23 mouse cellular contexts compared by ENCODE assay signal in the genomic region with DNA sequence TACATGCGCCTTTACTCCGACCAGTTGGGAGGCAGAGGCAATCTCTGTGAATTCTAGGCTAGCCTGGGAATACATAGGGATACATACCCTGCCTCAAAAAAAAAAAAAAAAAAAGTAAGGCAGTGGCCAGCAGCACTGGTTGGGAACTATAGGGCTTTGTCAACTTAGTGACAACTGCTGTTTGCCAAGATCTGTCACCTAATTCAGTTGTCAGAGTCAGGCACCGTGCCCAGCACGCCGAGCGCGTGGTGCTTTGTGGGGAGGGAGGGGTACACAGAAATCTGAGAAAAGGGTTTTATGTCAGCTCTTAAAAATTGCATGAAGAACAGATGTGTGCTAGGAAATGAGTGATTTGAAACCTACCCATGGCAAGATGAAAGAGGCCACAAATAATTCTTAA. TPM values are rescaled to one million over a fixed set of nuclear protein-coding genes. Genes with fewer than 3 reads are reported as not detected.
DNase-seq lines count a peak whose midpoint lies in the region; ATAC-seq and TF ChIP-seq lines count a peak whose summit lies in the region.
"Had no signal": no experiment of that assay in that cellular context is flagged by ENCODE, and none has a peak within 500 bp of the region (broad histone marks: within the 10 kb centered on the region; RNA-seq: fewer than 3 reads in every experiment).

No protein-coding gene starts in this region.

- no peak overlapping the region for H3K9ac ChIP-seq in hindbrain, postnatal 0 days (replicated peaks; ENCODE audit: low read length)
- H3K9ac ChIP-seq in hindbrain, embryonic 14.5 days = no peak overlapping the region
- H3K9ac ChIP-seq in lung, embryonic 15.5 days = no peak overlapping the region
- H3K9ac ChIP-seq: heart, embryonic 15.5 days; neural tube, embryonic 15.5 days had no signal

- H3K27ac ChIP-seq in hindbrain, postnatal 0 days = no peak overlapping the region
- H3K27ac ChIP-seq in hindbrain, embryonic 14.5 days = no peak overlapping the region
- H3K27ac ChIP-seq in lung, embryonic 15.5 days = peak overlapping the region; percentile 67
- H3K27ac ChIP-seq: heart, embryonic 15.5 days; hindbrain, embryonic 10.5 days; macrophage; neural tube, embryonic 15.5 days; stomach, postnatal 0 days had no signal

- no peak for ATAC-seq in hindbrain, postnatal 0 days
- no peak for ATAC-seq in hindbrain, embryonic 14.5 days (ENCODE audit: low FRiP score)
- peak; percentile 79; the same call in 1 of the 2 replicates for ATAC-seq in lung, embryonic 15.5 days (ENCODE audit: borderline replicate concordance, extremely low read depth, low FRiP score, low TSS enrichment)
- ATAC-seq: CD4-positive, CD25-positive, alpha-beta regulatory T cell, adult 4 months; inflammation-experienced regulatory T-cells, adult 6 months had no signal

- H3K27me3 ChIP-seq in hindbrain, postnatal 0 days (ENCODE audit: insufficient read depth, low read length) = no peaks in the 10 kb centered on the region
- no peaks in the 10 kb centered on the region for H3K27me3 ChIP-seq in hindbrain, embryonic 14.5 days (ENCODE audit: control insufficient read depth, insufficient read depth, low read length)
- no peaks in the 10 kb centered on the region for H3K27me3 ChIP-seq in lung, embryonic 15.5 days
- H3K27me3 ChIP-seq: heart, embryonic 15.5 days; neural tube, embryonic 15.5 days had no signal

- no peak overlapping the region for H3K4me2 ChIP-seq in hindbrain, postnatal 0 days (ENCODE audit: low read depth, low read length)
- no peak overlapping the region for H3K4me2 ChIP-seq in hindbrain, embryonic 14.5 days (replicated peaks)
- no peak overlapping the region for H3K4me2 ChIP-seq in lung, embryonic 15.5 days
- H3K4me2 ChIP-seq: heart, embryonic 15.5 days; midbrain, embryonic 11.5 days; neural tube, embryonic 15.5 days had no signal

- DNase-seq in adrenal gland, postnatal 10 days = peak; percentile 36
- DNase-seq in adrenal gland, postnatal 25 days = no peak
- peak; percentile 37 for DNase-seq in hindbrain, postnatal 0 days (ENCODE audit: low spot score)
- no peak for DNase-seq in hindbrain, embryonic 14.5 days (ENCODE audit: low spot score)
- no peak for DNase-seq in lung, adult 2 months
- no peak for DNase-seq in spleen, postnatal 10 days (ENCODE audit: low spot score in 2 of 2)
- no peak for DNase-seq in MN1 (ENCODE audit: low spot score)
- DNase-seq: adrenal gland, adult 8-10 months; cerebellum, adult 9-10 months; gastrocnemius, postnatal 10 days; kidney, postnatal 4 days; right cerebral cortex, postnatal 25 days had no signal

- H3K36me3 ChIP-seq in hindbrain, postnatal 0 days (ENCODE audit: insufficient read depth, low read length) = peaks cover 14% of the 10 kb centered on the region; the same call in 1 of the 2 replicates
- peaks cover 83% of the 10 kb centered on the region for H3K36me3 ChIP-seq in hindbrain, embryonic 14.5 days (replicated peaks; ENCODE audit: control insufficient read depth, insufficient read depth)
- H3K36me3 ChIP-seq in lung, embryonic 15.5 days = peaks cover 10% of the 10 kb centered on the region; the same call in 1 of the 2 replicates

- no peaks in the 10 kb centered on the region for H3K4me1 ChIP-seq in hindbrain, postnatal 0 days (ENCODE audit: insufficient read depth, low read length)
- H3K4me1 ChIP-seq in hindbrain, embryonic 14.5 days (replicated peaks; ENCODE audit: control insufficient read depth, insufficient read depth, low read length) = no peaks in the 10 kb centered on the region
- H3K4me1 ChIP-seq in lung, embryonic 15.5 days = peaks cover 9% of the 10 kb centered on the region; the same call in 1 of the 2 replicates
- H3K4me1 ChIP-seq in lung, adult 2 months (ENCODE audit: control insufficient read depth, insufficient read depth, low read length) = no peaks in the 10 kb centered on the region
- H3K4me1 ChIP-seq: hindbrain, embryonic 10.5 days had no signal

- no peak overlapping the region for H3K4me3 ChIP-seq in hindbrain, postnatal 0 days (ENCODE audit: low read length)
- H3K4me3 ChIP-seq in hindbrain, embryonic 14.5 days (replicated peaks; ENCODE audit: low read length) = no peak overlapping the region
- no peak overlapping the region for H3K4me3 ChIP-seq in lung, embryonic 15.5 days
- no peak overlapping the region for H3K4me3 ChIP-seq in lung, adult 2 months (replicated peaks; ENCODE audit: extremely low read depth, low read depth, low read length)
- H3K4me3 ChIP-seq: heart, embryonic 15.5 days; hindbrain, embryonic 10.5 days; neural tube, embryonic 15.5 days had no signal

- WGBS in hindbrain, postnatal 0 days = 57% methylated on average over 7 of the region's 7 CpGs
- WGBS in hindbrain, embryonic 14.5 days = 81% methylated on average over 7 of the region's 7 CpGs
- WGBS in lung, embryonic 15.5 days = 40% methylated on average over 7 of the region's 7 CpGs
- 75% methylated on average over 7 of the region's 7 CpGs for WGBS in lung, adult 2 months

- TF ChIP-seq POLR2A in lung, adult 2 months (IDR thresholded peaks at IDR 0.05; ENCODE audit: borderline replicate concordance, extremely low read depth, low read depth, low read length) = no peak

- TF ChIP-seq CTCF in hindbrain, postnatal 0 days (IDR thresholded peaks at IDR 0.05; ENCODE audit: low read depth) = no peak
- no peak for TF ChIP-seq CTCF in lung, adult 2 months (IDR thresholded peaks at IDR 0.05; ENCODE audit: insufficient read depth, low read length)

- H3K9me3 ChIP-seq in hindbrain, postnatal 0 days (ENCODE audit: low read length) = no peaks in the 10 kb centered on the region
- no peaks in the 10 kb centered on the region for H3K9me3 ChIP-seq in hindbrain, embryonic 14.5 days (ENCODE audit: control insufficient read depth, low read length)
- no peaks in the 10 kb centered on the region for H3K9me3 ChIP-seq in lung, embryonic 15.5 days
- H3K9me3 ChIP-seq: heart, embryonic 15.5 days; neural tube, embryonic 15.5 days had no signal

RNA-seq across cellular contexts. Expression of a gene that starts 8.6 kb away (rescaled TPM):
- 1 to 10 TPM; 6.2 to 9.4 TPM for total RNA-seq in adrenal gland, postnatal 10 days (2021)
- 10.0 and 11.7 TPM in 2 replicates for total RNA-seq in adrenal gland, postnatal 25 days (2021)
- total RNA-seq in hindbrain, postnatal 0 days (2014; rRNA removed) = 39.8 and 41.9 TPM in 2 replicates
- polyA plus RNA-seq in hindbrain, postnatal 0 days (2015; fragmentation: Nextera tagmentation; extraction: Ambion mirVana) = 66.3 and 66.8 TPM in 2 replicates
- polyA plus RNA-seq in hindbrain, embryonic 14.5 days (2014; fragmentation: Nextera tagmentation; extraction: Ambion mirVana) = 118 and 124 TPM in 2 replicates
- 26.7 and 27.2 TPM in 2 replicates for polyA plus RNA-seq in lung, embryonic 15.5 days (2015; fragmentation: Nextera tagmentation; extraction: Ambion mirVana)
- polyA plus RNA-seq in lung, adult 2 months (2012; rRNA removed) = 1.2 and 2.2 TPM in 2 replicates

RNA-seq across cellular contexts. Expression of a gene that starts 33.0 kb away (rescaled TPM):
- 10 to 100 TPM; 76.2 to 84.6 TPM for total RNA-seq in adrenal gland, postnatal 10 days (2021)
- 101 and 118 TPM in 2 replicates for total RNA-seq in adrenal gland, postnatal 25 days (2021)
- 93.7 and 98.4 TPM in 2 replicates for total RNA-seq in hindbrain, postnatal 0 days (2014; rRNA removed)
- polyA plus RNA-seq in hindbrain, postnatal 0 days (2015; fragmentation: Nextera tagmentation; extraction: Ambion mirVana) = 102 and 106 TPM in 2 replicates
- 128 and 136 TPM in 2 replicates for polyA plus RNA-seq in hindbrain, embryonic 14.5 days (2014; fragmentation: Nextera tagmentation; extraction: Ambion mirVana)
- polyA plus RNA-seq in lung, embryonic 15.5 days (2015; fragmentation: Nextera tagmentation; extraction: Ambion mirVana) = 127 and 146 TPM in 2 replicates
- polyA plus RNA-seq in lung, adult 2 months (2012; rRNA removed) = 66.5 and 74.0 TPM in 2 replicates

RNA-seq across cellular contexts. Expression of a gene that starts 46.9 kb away (rescaled TPM):
- total RNA-seq in adrenal gland, postnatal 10 days (2021) = 1 to 10 TPM; 2.5 to 2.9 TPM
- 1.5 TPM in 1 of 2 replicates, not detected in the other for total RNA-seq in adrenal gland, postnatal 25 days (2021)
- 4.2 and 6.8 TPM in 2 replicates for total RNA-seq in hindbrain, postnatal 0 days (2014; rRNA removed)
- 8.2 and 9.5 TPM in 2 replicates for polyA plus RNA-seq in hindbrain, postnatal 0 days (2015; fragmentation: Nextera tagmentation; extraction: Ambion mirVana)
- polyA plus RNA-seq in hindbrain, embryonic 14.5 days (2014; fragmentation: Nextera tagmentation; extraction: Ambion mirVana) = 11.8 and 11.9 TPM in 2 replicates
- polyA plus RNA-seq in lung, embryonic 15.5 days (2015; fragmentation: Nextera tagmentation; extraction: Ambion mirVana) = 31.7 and 38.4 TPM in 2 replicates
- 0.89 and 1.2 TPM in 2 replicates for polyA plus RNA-seq in lung, adult 2 months (2012; rRNA removed)
- total RNA-seq: heart, adult 18-20 months; liver, adult 2 months had no signal

RNA-seq across cellular contexts. Expression of a gene that starts 54.1 kb away (rescaled TPM):
- 10 to 100 TPM; 15.6 to 21.7 TPM for total RNA-seq in adrenal gland, postnatal 10 days (2021)
- 27.9 and 28.0 TPM in 2 replicates for total RNA-seq in adrenal gland, postnatal 25 days (2021)
- total RNA-seq in hindbrain, postnatal 0 days (2014; rRNA removed) = 15.3 and 20.9 TPM in 2 replicates
- polyA plus RNA-seq in hindbrain, postnatal 0 days (2015; fragmentation: Nextera tagmentation; extraction: Ambion mirVana) = 18.4 and 19.7 TPM in 2 replicates
- 24.5 and 25.9 TPM in 2 replicates for polyA plus RNA-seq in hindbrain, embryonic 14.5 days (2014; fragmentation: Nextera tagmentation; extraction: Ambion mirVana)
- 105 and 112 TPM in 2 replicates for polyA plus RNA-seq in lung, embryonic 15.5 days (2015; fragmentation: Nextera tagmentation; extraction: Ambion mirVana)
- 29.1 and 37.2 TPM in 2 replicates for polyA plus RNA-seq in lung, adult 2 months (2012; rRNA removed)

Comparison
In these comparisons a context has a peak if more than half of its experiments do, and no peak if none do; other contexts are left out.
1. DNase-seq: peak in adrenal gland, postnatal 10 days (single experiment) and hindbrain, postnatal 0 days (single experiment); none in adrenal gland, postnatal 25 days (single experiment), hindbrain, embryonic 14.5 days (single experiment), lung, adult 2 months (single experiment), spleen, postnatal 10 days (0 of 2) and MN1 (single experiment).